Comparison of ENCODE assay signal across 13 mouse cellular contexts in the genomic region with DNA sequence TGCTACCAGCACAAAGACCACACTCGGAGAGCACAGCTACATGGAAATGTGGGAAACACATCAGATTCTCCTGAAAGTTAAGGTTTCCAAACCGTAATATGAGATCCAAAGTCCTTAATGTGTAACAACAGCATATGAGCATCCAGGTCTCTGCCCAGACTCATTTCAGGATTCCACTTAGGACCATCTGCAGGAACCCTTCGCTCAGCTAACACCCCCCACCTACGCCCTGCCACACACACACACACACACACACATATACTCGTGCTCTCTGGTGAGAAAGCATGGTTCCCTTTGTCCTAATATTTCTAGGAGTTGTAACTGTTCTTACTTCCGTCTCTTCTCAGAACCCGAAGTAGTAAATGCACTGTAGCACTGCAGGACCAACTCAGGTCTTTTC.
DNase-seq lines count a peak whose midpoint lies in the region; ATAC-seq and TF ChIP-seq lines count a peak whose summit lies in the region.
"Had no signal": no experiment of that assay in that cellular context is flagged by ENCODE, and none has a peak within 500 bp of the region (broad histone marks: within the 10 kb centered on the region; RNA-seq: fewer than 3 reads in every experiment).

No protein-coding gene starts in this region.

- H3K4me1 ChIP-seq in heart, embryonic 13.5 days: peaks cover 83% of the 10 kb centered on the region
- H3K4me1 ChIP-seq in lung, embryonic 15.5 days: peaks cover 73% of the 10 kb centered on the region
- H3K4me1 ChIP-seq in intestine, embryonic 16.5 days (ENCODE audit: control insufficient read depth, insufficient read depth, low read length): peaks cover 27% of the 10 kb centered on the region
- H3K4me1 ChIP-seq in stomach, postnatal 0 days (replicated peaks; ENCODE audit: control insufficient read depth, insufficient read depth): peaks cover 8% of the 10 kb centered on the region

- DNase-seq in heart, postnatal 10 days: no peak
- DNase-seq in lung, postnatal 10 days: no peak
- DNase-seq in stomach, postnatal 0 days (ENCODE audit: low spot score): no peak
- DNase-seq: cerebellum, postnatal 14 days; midbrain, embryonic 14.5 days; thymus, postnatal 36 days had no signal

- no peaks in the 10 kb centered on the region for H3K9me3 ChIP-seq in heart, embryonic 13.5 days
- no peaks in the 10 kb centered on the region for H3K9me3 ChIP-seq in lung, embryonic 15.5 days
- no peaks in the 10 kb centered on the region for H3K9me3 ChIP-seq in intestine, embryonic 16.5 days (ENCODE audit: control insufficient read depth, low read length)
- H3K9me3 ChIP-seq in stomach, postnatal 0 days (ENCODE audit: control insufficient read depth, low read length): no peaks in the 10 kb centered on the region
- H3K9me3 ChIP-seq: embryonic facial prominence, embryonic 15.5 days; hindbrain, embryonic 10.5 days had no signal

- no peaks in the 10 kb centered on the region for H3K27me3 ChIP-seq in heart, embryonic 13.5 days (replicated peaks)
- no peaks in the 10 kb centered on the region for H3K27me3 ChIP-seq in lung, embryonic 15.5 days
- H3K27me3 ChIP-seq in intestine, embryonic 16.5 days (replicated peaks; ENCODE audit: control insufficient read depth, insufficient read depth, low read length): no peaks in the 10 kb centered on the region
- no peaks in the 10 kb centered on the region for H3K27me3 ChIP-seq in stomach, postnatal 0 days (ENCODE audit: control insufficient read depth, insufficient read depth, low read length)
- H3K27me3 ChIP-seq: embryonic facial prominence, embryonic 15.5 days had no signal

- no peak for ATAC-seq in heart, embryonic 13.5 days (ENCODE audit: extremely low read depth, insufficient number of reproducible peaks, low FRiP score, low TSS enrichment)
- no peak; the same call in 1 of the 2 replicates for ATAC-seq in lung, embryonic 15.5 days (ENCODE audit: borderline replicate concordance, extremely low read depth, low FRiP score, low TSS enrichment)
- ATAC-seq in intestine, embryonic 16.5 days: peak; percentile 24; the same call in 1 of the 2 replicates
- no peak for ATAC-seq in stomach, postnatal 0 days (ENCODE audit: low FRiP score, low TSS enrichment)
- no peak for ATAC-seq in megakaryocyte, adult 5-6 weeks (ENCODE audit: poor library complexity, severe bottlenecking)
- ATAC-seq: CD4-positive, CD25-positive, alpha-beta regulatory T cell, adult 4 months had no signal

- intact Hi-C loops in heart, postnatal 10 days (cut with DNase I): loop anchor here (2.0 kb wide), 1 partner anchor 22 kb away; no protein-coding TSS in a partner anchor

- no peak for TF ChIP-seq CTCF in stomach, postnatal 0 days (IDR thresholded peaks at IDR 0.05; ENCODE audit: low read depth)

- TF ChIP-seq EP300 in stomach, postnatal 0 days (optimal IDR thresholded peaks at IDR 0.05): no peak

- H3K4me3 ChIP-seq in heart, embryonic 13.5 days: no peak overlapping the region
- no peak overlapping the region for H3K4me3 ChIP-seq in lung, embryonic 15.5 days
- H3K4me3 ChIP-seq in intestine, embryonic 16.5 days (ENCODE audit: low read length): no peak overlapping the region
- H3K4me3 ChIP-seq in stomach, postnatal 0 days (ENCODE audit: low read depth, low read length): no peak overlapping the region
- H3K4me3 ChIP-seq: embryonic facial prominence, embryonic 15.5 days; hindbrain, embryonic 10.5 days had no signal

- peak overlapping the region; percentile 15 for H3K9ac ChIP-seq in heart, embryonic 13.5 days
- no peak overlapping the region for H3K9ac ChIP-seq in lung, embryonic 15.5 days
- no peak overlapping the region for H3K9ac ChIP-seq in intestine, embryonic 16.5 days (ENCODE audit: low read depth, low read length)
- H3K9ac ChIP-seq in stomach, postnatal 0 days (ENCODE audit: low read length): no peak overlapping the region
- H3K9ac ChIP-seq: embryonic facial prominence, embryonic 15.5 days had no signal

- peak overlapping the region; percentile 5; the same call in 1 of the 2 replicates for H3K4me2 ChIP-seq in heart, embryonic 13.5 days
- H3K4me2 ChIP-seq in lung, embryonic 15.5 days: no peak overlapping the region
- no peak overlapping the region for H3K4me2 ChIP-seq in intestine, embryonic 16.5 days (ENCODE audit: low read depth, low read length)
- H3K4me2 ChIP-seq in stomach, postnatal 0 days (replicated peaks; ENCODE audit: low read depth): no peak overlapping the region
- H3K4me2 ChIP-seq: embryonic facial prominence, embryonic 15.5 days had no signal

- no peaks in the 10 kb centered on the region for H3K36me3 ChIP-seq in heart, embryonic 13.5 days
- no peaks in the 10 kb centered on the region for H3K36me3 ChIP-seq in lung, embryonic 15.5 days
- H3K36me3 ChIP-seq in intestine, embryonic 16.5 days (ENCODE audit: control insufficient read depth, insufficient read depth, low read length): no peaks in the 10 kb centered on the region
- H3K36me3 ChIP-seq in stomach, postnatal 0 days (ENCODE audit: control insufficient read depth, insufficient read depth, low read length): no peaks in the 10 kb centered on the region
- H3K36me3 ChIP-seq: embryonic facial prominence, embryonic 15.5 days; hindbrain, embryonic 10.5 days had no signal

- H3K27ac ChIP-seq in heart, embryonic 13.5 days (replicated peaks): peak overlapping the region; percentile 60
- H3K27ac ChIP-seq in lung, embryonic 15.5 days: peak overlapping the region; percentile 25
- H3K27ac ChIP-seq in intestine, embryonic 16.5 days (ENCODE audit: low read length): peak overlapping the region; percentile 63
- H3K27ac ChIP-seq in stomach, postnatal 0 days (replicated peaks): peak overlapping the region; percentile 19; the same call in 1 of the 2 replicates
- H3K27ac ChIP-seq: embryonic facial prominence, embryonic 15.5 days; hindbrain, embryonic 10.5 days had no signal

- 55% methylated on average over 7 of the region's 7 CpGs for WGBS in heart, embryonic 13.5 days
- 60% methylated on average over 7 of the region's 7 CpGs for WGBS in lung, embryonic 15.5 days
- 62% methylated on average over 7 of the region's 7 CpGs for WGBS in intestine, embryonic 16.5 days
- WGBS in stomach, postnatal 0 days: 59% methylated on average over 7 of the region's 7 CpGs
